Mouse (Mus musculus) lung, postnatal 14 days (tissue): ENCODE results near the gene Zfp157.
"Not testable (repeated sequence)": the region's sequence is repeated elsewhere in the genome, so short reads cannot be mapped to it uniquely, and the experiment has no call there.

ENCODE experiments used
- DNase-seq: peaks from one replicate; pipeline ENCODE4 v3.0.0; 2021

Gene Zfp157

DNA sequence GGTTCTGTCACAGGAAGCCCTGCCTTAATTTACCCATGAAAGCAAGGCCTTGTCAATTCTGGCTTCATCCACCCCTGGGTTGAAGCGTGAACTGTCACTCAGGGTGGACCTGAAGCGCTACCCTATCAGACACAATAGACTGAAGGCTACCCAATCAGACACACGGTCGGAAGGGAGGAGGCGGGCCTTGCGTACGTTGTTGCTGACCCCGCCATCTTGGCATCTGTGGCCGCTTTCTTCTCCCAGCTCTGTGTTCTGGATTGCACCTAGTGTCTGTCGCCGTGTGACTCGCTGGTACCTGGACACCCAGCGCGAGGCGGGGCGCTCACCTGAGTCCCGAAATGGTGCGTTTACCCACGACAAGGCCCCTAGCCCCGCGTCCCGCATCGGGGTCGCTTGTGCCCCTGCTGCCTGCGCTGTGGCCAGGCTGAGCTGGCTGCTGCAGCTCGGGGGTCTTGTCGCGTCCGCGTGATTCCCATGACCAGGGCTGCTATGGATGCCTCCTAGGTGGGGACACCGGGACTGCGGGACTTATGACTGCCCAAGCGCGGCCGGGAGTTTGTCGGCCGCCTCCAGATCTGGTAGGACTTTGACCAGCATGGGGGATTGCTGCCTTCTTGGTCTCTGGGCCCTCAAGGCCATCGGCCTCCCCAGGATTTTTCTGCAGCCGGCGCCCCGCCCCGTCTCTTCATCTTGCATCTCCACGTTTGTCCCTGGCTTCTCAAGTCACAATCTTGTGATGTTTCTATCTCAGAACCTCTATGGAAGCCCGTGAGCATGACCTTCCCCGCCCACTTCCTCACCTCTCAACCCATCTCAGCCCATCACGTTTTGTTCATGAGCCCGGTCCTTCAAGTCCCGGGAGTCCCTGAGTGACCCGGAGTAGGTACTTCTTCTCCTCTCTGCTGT, at the start of gene Zfp157:
Gene Zfp157 (plus strand): TSS at position 183 of the 909 bp plus-strand sequence.
- DNase-seq, result peak; percentile 90

GRCm38 (mm10) chr5:138397795-138398337, 43.4 kb upstream of the Zfp157 start:
- DNase-seq, result no peak

GRCm38 (mm10) chr5:138400431-138400830, 40.8 kb upstream of the Zfp157 start:
- DNase-seq, result not testable (repeated sequence)

DNA sequence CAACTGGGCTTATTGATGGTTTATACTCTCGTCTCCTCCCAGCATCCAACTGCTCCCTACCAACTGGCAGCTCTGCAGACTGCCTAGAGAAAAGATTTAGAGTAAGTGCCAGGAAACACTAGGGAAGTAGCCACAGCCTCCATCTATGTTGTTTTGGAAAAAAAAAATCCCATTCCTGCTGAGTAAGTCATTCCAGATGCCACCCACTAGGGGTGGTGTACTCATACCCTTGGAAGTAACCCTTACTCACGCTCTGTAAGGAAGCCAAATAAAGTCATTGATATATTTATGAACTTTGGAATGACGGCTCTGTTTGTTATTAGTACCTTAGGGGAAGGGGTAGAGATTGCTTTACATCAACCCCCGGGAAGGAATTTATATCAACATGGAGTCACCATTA, 17.1 kb downstream of the Zfp157 start:
- no peak for DNase-seq

- DNase-seq, result no peak
Measured at GRCm38 (mm10) chr5:138459107-138459506, 17.8 kb downstream of the Zfp157 start.

GRCm38 (mm10) chr5:138473601-138474000, 32.3 kb downstream of the Zfp157 start:
- peak; percentile 66 for DNase-seq

DNA sequence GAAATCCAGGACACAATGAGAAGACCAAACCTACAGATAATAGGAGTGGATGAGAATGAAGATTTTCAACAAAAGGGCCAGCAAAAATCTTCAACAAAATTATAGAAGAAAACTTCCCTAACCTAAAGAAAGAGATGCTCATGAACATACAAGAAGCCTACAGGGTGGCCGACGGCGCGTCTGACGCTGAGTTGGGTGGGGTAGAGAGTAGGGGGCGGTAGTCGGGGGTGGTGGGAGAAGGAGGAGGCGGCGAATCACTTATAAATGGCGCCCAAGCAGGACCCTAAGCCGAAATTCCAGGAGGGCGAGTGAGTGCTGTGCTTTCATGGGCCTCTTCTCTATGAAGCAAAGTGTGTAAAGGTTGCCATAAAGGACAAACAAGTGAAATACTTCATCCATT, 63.3 kb downstream of the Zfp157 start:
- not testable (repeated sequence) for DNase-seq
